Mouse (Mus musculus): ENCODE measurements around the gene Gm11111.
"Not testable (repeated sequence)": the region's sequence is repeated elsewhere in the genome, so short reads cannot be mapped to it uniquely, and the experiment has no call there.

Gm11111 gene

GRCm38 (mm10) chr5:98552395-98552794 is at the start of gene Gm11111:
Gene Gm11111, plus strand, starts transcription at chr5:98552695.
- DNase-seq (ENCODE audit: low read depth, low spot score) = no peak

GRCm38 (mm10) chr5:98516214-98516613 is 36.3 kb upstream of the Gm11111 start:
- DNase-seq (ENCODE audit: low read depth, low spot score) = no peak

- no peak for DNase-seq (ENCODE audit: low read depth, low spot score)
Measured at GRCm38 (mm10) chr5:98520118-98520517, 32.4 kb upstream of the Gm11111 start.

GRCm38 (mm10) chr5:98522270-98522977 is 30.1 kb upstream of the Gm11111 start:
- DNase-seq (ENCODE audit: low read depth, low spot score) = no peak

- no peak for DNase-seq (ENCODE audit: low read depth, low spot score)
Measured at GRCm38 (mm10) chr5:98523050-98523449, 29.4 kb upstream of the Gm11111 start.

GRCm38 (mm10) chr5:98523783-98524182 is 28.7 kb upstream of the Gm11111 start:
- no peak for DNase-seq (ENCODE audit: low read depth, low spot score)

GRCm38 (mm10) chr5:98541333-98541732 is 11.2 kb upstream of the Gm11111 start:
- DNase-seq (ENCODE audit: low read depth, low spot score) = no peak

- no peak for DNase-seq (ENCODE audit: low read depth, low spot score)
Measured at GRCm38 (mm10) chr5:98550285-98550684, 2.2 kb upstream of the Gm11111 start.

GRCm38 (mm10) chr5:98550873-98551272 is 1.6 kb upstream of the Gm11111 start:
- no peak for DNase-seq (ENCODE audit: low read depth, low spot score)

- no peak for DNase-seq (ENCODE audit: low read depth, low spot score)
Measured at GRCm38 (mm10) chr5:98552811-98553601, 511 bp downstream of the Gm11111 start.

- DNase-seq (ENCODE audit: low read depth, low spot score) = no peak
Measured at GRCm38 (mm10) chr5:98561301-98561700, 8.8 kb downstream of the Gm11111 start.

- DNase-seq (ENCODE audit: low read depth, low spot score) = no peak
Measured at GRCm38 (mm10) chr5:98562806-98563205, 10.3 kb downstream of the Gm11111 start.

- DNase-seq (ENCODE audit: low read depth, low spot score) = no peak
Measured at GRCm38 (mm10) chr5:98563801-98564200, 11.3 kb downstream of the Gm11111 start.

- DNase-seq (ENCODE audit: low read depth, low spot score) = no peak
Measured at GRCm38 (mm10) chr5:98566461-98567193, 14.1 kb downstream of the Gm11111 start.

- DNase-seq (ENCODE audit: low read depth, low spot score) = no peak
Measured at GRCm38 (mm10) chr5:98568481-98568880, 16.0 kb downstream of the Gm11111 start.

- DNase-seq (ENCODE audit: low read depth, low spot score) = no peak
Measured at GRCm38 (mm10) chr5:98569029-98569513, 16.6 kb downstream of the Gm11111 start.

- no peak for DNase-seq (ENCODE audit: low read depth, low spot score)
Measured at GRCm38 (mm10) chr5:98572392-98572791, 19.9 kb downstream of the Gm11111 start.

GRCm38 (mm10) chr5:98574711-98575470 is 22.4 kb downstream of the Gm11111 start:
- no peak for DNase-seq (ENCODE audit: low read depth, low spot score)

- no peak for DNase-seq (ENCODE audit: low read depth, low spot score)
Measured at GRCm38 (mm10) chr5:98575471-98575834, 23.0 kb downstream of the Gm11111 start.

- not testable (repeated sequence) for DNase-seq (ENCODE audit: low read depth, low spot score)
Measured at GRCm38 (mm10) chr5:98576538-98576937, 24.0 kb downstream of the Gm11111 start.

- no peak for DNase-seq (ENCODE audit: low read depth, low spot score)
Measured at GRCm38 (mm10) chr5:98578398-98578797, 25.9 kb downstream of the Gm11111 start.
